Mouse (Mus musculus): Measurements from ENCODE around the gene Shprh.
"Not testable (repeated sequence)": the region's sequence is repeated elsewhere in the genome, so short reads cannot be mapped to it uniquely, and the experiment has no call there.

Gene Shprh

GRCm38 (mm10) chr10:11248210-11248609 is 99.0 kb downstream of the Shprh start:
- no peak for DNase-seq (ENCODE audit: low read depth)

DNA sequence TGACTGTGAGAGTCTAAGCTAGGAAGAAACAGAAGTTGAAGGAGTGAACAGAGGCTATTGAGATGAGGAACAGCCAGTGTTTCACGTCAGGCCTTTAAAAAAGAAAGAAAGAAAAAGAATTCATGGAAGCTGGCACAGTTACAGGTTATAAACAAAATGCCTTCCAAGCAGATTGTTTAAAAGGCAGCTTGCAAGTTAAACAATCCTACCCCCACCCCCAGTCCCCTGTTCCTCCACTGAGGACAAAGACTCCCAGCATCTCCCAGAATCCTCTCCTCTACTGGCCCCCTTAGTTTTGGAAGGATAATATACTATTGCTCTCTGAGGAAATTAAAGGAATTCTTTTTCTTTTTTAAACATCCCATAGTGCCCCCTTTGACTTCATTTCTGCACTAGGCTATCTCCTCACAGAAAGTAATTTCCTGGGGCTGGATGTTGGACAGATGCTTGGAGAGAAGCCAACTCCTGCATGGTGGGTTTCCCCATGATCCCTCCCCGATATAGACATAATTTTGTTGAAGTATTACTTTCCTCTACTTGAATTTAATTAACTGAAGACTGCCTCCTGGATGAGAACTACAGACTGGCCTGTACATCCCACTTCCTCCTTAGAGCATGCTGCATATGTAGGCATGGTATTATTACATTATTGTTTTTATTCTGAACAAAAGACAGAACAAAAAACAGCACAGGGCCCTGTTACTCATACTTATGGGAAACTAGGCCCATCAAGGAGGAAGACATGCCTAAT is 101.2 kb downstream of the Shprh start:
- no peak for DNase-seq (ENCODE audit: low read depth)

- not testable (repeated sequence) for DNase-seq (ENCODE audit: low read depth)
These were observed 104.4 kb downstream of the Shprh start for GRCm38 (mm10) chr10:11253581-11253980.

GRCm38 (mm10) chr10:11260119-11260518 is 110.9 kb downstream of the Shprh start:
- DNase-seq (ENCODE audit: low read depth), result peak; percentile 25

DNA sequence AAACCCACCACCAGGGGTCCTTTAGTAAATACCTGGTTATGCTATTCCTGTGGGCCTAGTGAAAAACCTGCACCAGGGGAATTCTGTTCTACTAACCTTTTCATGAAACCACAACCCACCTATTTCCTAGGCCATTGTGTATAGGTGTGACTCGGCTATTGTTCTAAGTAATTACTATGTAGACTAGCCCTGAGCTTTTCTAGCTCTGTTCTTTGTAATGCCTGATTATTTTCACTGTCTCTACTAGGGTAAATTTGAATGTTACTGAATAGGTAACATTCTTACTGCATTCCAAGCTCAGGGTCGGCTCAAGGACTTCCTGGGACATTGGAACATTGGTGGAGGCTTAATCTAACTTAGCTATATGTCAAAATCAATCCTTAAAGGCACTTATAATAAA is 113.1 kb downstream of the Shprh start:
- DNase-seq (ENCODE audit: low read depth), result not testable (repeated sequence)

- not testable (repeated sequence) for DNase-seq (ENCODE audit: low read depth)
These were observed 114.6 kb downstream of the Shprh start for GRCm38 (mm10) chr10:11263795-11264194.

Measured in 416B (cell line).